Mouse (Mus musculus): ENCODE results near the gene Pgs1. TPM values are rescaled to one million over a fixed set of nuclear protein-coding genes. Genes with fewer than 3 reads are reported as not detected.
A peak's percentile ranks its signal among the peaks of the same experiment; 100 is the strongest.

Pgs1 gene
- polyA plus RNA-seq, 1 experiment from 2014 or later, result 37.5 TPM

- no peak overlapping the region for H3K9ac ChIP-seq (ENCODE audit: low read depth, low read length)
- H3K4me1 ChIP-seq (ENCODE audit: control insufficient read depth, insufficient read depth, low read length), result peaks cover 32% of the 10 kb centered on the region
- H3K36me3 ChIP-seq (ENCODE audit: control insufficient read depth, insufficient read depth, low read length), result peaks cover 75% of the 10 kb centered on the region
- peak overlapping the region; percentile 80 for H3K27ac ChIP-seq (ENCODE audit: low read depth, low read length)
- H3K4me2 ChIP-seq (replicated peaks; ENCODE audit: low read depth, low read length), result no peak overlapping the region
- no peaks in the 10 kb centered on the region for H3K9me3 ChIP-seq (ENCODE audit: control insufficient read depth, low read length)
- no peak overlapping the region for H3K4me3 ChIP-seq (ENCODE audit: low read length)
- H3K27me3 ChIP-seq (ENCODE audit: control insufficient read depth, insufficient read depth, low read length), result no peaks in the 10 kb centered on the region
- ATAC-seq (ENCODE audit: low FRiP score, low TSS enrichment), result no peak
- 87% methylated on average over 14 of the region's 14 CpGs for WGBS
Measured at GRCm38 (mm10) chr11:118003176-118003575, 17.1 kb downstream of the Pgs1 start.

DNA sequence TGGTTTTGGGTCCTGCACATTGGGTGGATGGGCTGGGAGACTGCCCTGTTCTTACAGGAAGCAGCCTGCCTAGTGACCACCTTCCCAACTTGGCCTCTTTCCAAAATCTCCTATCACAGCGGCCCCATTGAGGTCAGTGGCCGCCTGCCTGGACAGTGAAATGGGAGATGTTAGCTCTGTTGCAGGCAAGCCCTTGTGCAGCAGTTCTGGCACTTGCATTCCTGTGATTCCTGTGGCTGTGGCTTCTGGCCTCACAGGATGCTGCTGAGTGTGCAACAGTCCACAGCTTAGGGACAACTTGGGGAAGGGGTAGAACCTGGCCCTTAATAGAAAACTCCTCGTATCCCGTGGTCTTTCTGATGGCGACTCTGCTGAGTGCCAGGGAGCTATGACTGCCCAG lies 17.6 kb downstream of the Pgs1 start:
- Histone ChIP-seq H3K4me2 (replicated peaks; ENCODE audit: low read depth, low read length) (no peak overlapping the region), H3K36me3 (ENCODE audit: control insufficient read depth, insufficient read depth, low read length) (peaks cover 71% of the 10 kb centered on the region), H3K4me3 (ENCODE audit: low read length) (no peak overlapping the region), H3K9me3 (ENCODE audit: control insufficient read depth, low read length) (no peaks in the 10 kb centered on the region), H3K4me1 (ENCODE audit: control insufficient read depth, insufficient read depth, low read length) (peaks cover 37% of the 10 kb centered on the region), H3K27me3 (ENCODE audit: control insufficient read depth, insufficient read depth, low read length) (no peaks in the 10 kb centered on the region), H3K9ac (ENCODE audit: low read depth, low read length) (no peak overlapping the region), H3K27ac (ENCODE audit: low read depth, low read length) (peak overlapping the region; percentile 80)
- 56% methylated on average over 5 of the region's 5 CpGs for WGBS
- ATAC-seq (ENCODE audit: low FRiP score, low TSS enrichment), result peak; percentile 56

GRCm38 (mm10) chr11:118004217-118004616 lies 18.1 kb downstream of the Pgs1 start:
- Histone ChIP-seq H3K4me3 (ENCODE audit: low read length) (no peak overlapping the region), H3K4me2 (replicated peaks; ENCODE audit: low read depth, low read length) (no peak overlapping the region), H3K9me3 (ENCODE audit: control insufficient read depth, low read length) (no peaks in the 10 kb centered on the region), H3K36me3 (ENCODE audit: control insufficient read depth, insufficient read depth, low read length) (peaks cover 70% of the 10 kb centered on the region), H3K27me3 (ENCODE audit: control insufficient read depth, insufficient read depth, low read length) (no peaks in the 10 kb centered on the region), H3K9ac (ENCODE audit: low read depth, low read length) (no peak overlapping the region), H3K4me1 (ENCODE audit: control insufficient read depth, insufficient read depth, low read length) (peaks cover 42% of the 10 kb centered on the region), H3K27ac (ENCODE audit: low read depth, low read length) (peak overlapping the region; percentile 80)
- ATAC-seq (ENCODE audit: low FRiP score, low TSS enrichment), result peak; percentile 59
- whole genome bisulfite sequencing, result 40% methylated on average over 5 of the region's 5 CpGs

GRCm38 (mm10) chr11:118007460-118008143 lies 21.5 kb downstream of the Pgs1 start:
- WGBS, result 61% methylated on average over 8 of the region's 8 CpGs
- H3K4me3 ChIP-seq (ENCODE audit: low read length), result no peak overlapping the region
- H3K27ac ChIP-seq (ENCODE audit: low read depth, low read length), result no peak overlapping the region
- H3K27me3 ChIP-seq (ENCODE audit: control insufficient read depth, insufficient read depth, low read length), result no peaks in the 10 kb centered on the region
- H3K9me3 ChIP-seq (ENCODE audit: control insufficient read depth, low read length), result no peaks in the 10 kb centered on the region
- no peak for ATAC-seq (ENCODE audit: low FRiP score, low TSS enrichment)
- peaks cover 47% of the 10 kb centered on the region for H3K36me3 ChIP-seq (ENCODE audit: control insufficient read depth, insufficient read depth, low read length)
- no peak overlapping the region for H3K4me2 ChIP-seq (replicated peaks; ENCODE audit: low read depth, low read length)
- peaks cover 50% of the 10 kb centered on the region for H3K4me1 ChIP-seq (ENCODE audit: control insufficient read depth, insufficient read depth, low read length)
- 0 out of 2 replicates have a peak overlapping the region, but pooled peaks have one; percentile 23 for H3K9ac ChIP-seq (ENCODE audit: low read depth, low read length)

GRCm38 (mm10) chr11:118008144-118008805 lies 22.2 kb downstream of the Pgs1 start:
- no peak for ATAC-seq (ENCODE audit: low FRiP score, low TSS enrichment)
- peaks cover 42% of the 10 kb centered on the region for H3K36me3 ChIP-seq (ENCODE audit: control insufficient read depth, insufficient read depth, low read length)
- 49% methylated on average over 5 of the region's 5 CpGs for WGBS

DNA sequence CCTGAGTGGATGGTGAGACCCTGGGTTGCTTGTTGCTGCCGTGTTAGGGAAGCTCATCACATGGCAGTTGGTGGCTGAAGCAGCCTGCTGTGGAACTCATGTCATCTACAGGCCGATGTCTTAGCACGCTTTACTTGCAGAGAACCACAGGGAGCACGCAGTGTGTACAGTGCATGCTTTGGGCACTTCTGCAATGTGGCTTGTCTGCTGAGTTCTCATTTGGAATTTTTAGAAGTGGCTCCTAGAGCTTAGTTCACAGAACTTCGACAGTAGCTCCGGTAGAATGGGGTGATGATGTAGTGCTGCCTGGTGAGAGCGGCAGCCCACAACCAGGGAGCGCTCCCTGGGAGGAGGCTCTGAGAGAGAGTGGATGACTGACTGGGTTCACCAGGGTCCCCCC lies 22.8 kb downstream of the Pgs1 start:
- H3K4me3 ChIP-seq (ENCODE audit: low read length), result no peak overlapping the region
- no peak overlapping the region for H3K9ac ChIP-seq (ENCODE audit: low read depth, low read length)
- peaks cover 37% of the 10 kb centered on the region for H3K36me3 ChIP-seq (ENCODE audit: control insufficient read depth, insufficient read depth, low read length)
- no peak overlapping the region for H3K27ac ChIP-seq (ENCODE audit: low read depth, low read length)
- no peak for ATAC-seq (ENCODE audit: low FRiP score, low TSS enrichment)
- H3K4me2 ChIP-seq (replicated peaks; ENCODE audit: low read depth, low read length), result no peak overlapping the region
- H3K9me3 ChIP-seq (ENCODE audit: control insufficient read depth, low read length), result no peaks in the 10 kb centered on the region
- WGBS, result 79% methylated on average over 8 of the region's 8 CpGs
- H3K27me3 ChIP-seq (ENCODE audit: control insufficient read depth, insufficient read depth, low read length), result no peaks in the 10 kb centered on the region
- H3K4me1 ChIP-seq (ENCODE audit: control insufficient read depth, insufficient read depth, low read length), result peaks cover 40% of the 10 kb centered on the region

More at GRCm38 (mm10) chr11:118008144-118008805, 22.2 kb downstream of the Pgs1 start:
- H3K4me2 ChIP-seq (replicated peaks; ENCODE audit: low read depth, low read length), result no peak overlapping the region
- no peak overlapping the region for H3K27ac ChIP-seq (ENCODE audit: low read depth, low read length)
- no peaks in the 10 kb centered on the region for H3K9me3 ChIP-seq (ENCODE audit: control insufficient read depth, low read length)
- H3K4me3 ChIP-seq (ENCODE audit: low read length), result no peak overlapping the region
- H3K27me3 ChIP-seq (ENCODE audit: control insufficient read depth, insufficient read depth, low read length), result no peaks in the 10 kb centered on the region
- H3K4me1 ChIP-seq (ENCODE audit: control insufficient read depth, insufficient read depth, low read length), result peaks cover 46% of the 10 kb centered on the region
- no peak overlapping the region; the same call in 1 of the 2 replicates for H3K9ac ChIP-seq (ENCODE audit: low read depth, low read length)

DNA sequence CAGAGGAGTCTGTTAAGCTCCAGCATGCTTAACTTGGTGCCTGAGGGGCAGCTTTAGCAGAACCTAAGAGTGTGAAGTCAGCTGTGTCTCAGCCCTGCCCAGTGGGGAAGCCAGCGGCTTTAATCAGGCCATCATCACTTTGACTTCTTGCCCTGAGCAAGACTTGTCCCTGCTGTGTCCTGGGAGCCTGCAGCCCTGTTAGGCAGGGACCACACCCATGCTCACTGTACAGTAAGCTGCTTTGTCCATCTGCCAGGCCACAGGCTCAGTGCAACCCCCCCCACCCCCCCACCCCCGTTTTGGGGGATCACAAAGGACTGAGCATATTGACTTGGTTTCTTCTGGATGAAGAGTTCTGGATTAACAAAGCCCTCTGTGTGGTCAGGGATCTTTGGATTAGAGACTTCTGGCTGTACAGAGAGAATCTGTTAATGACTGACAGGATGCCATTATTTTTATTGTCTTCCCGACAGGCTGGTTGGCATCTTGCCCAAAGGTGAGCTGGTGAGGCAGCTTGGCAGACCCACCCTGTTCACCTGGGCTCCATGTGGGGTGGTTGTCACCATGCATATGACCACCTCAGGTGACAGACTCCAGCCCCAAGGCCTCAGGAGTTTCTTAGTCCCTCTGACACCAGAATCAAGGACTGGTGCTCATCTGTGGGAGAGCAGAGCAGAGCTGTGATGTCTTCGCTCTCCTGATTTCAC lies 23.9 kb downstream of the Pgs1 start:
- H3K9ac ChIP-seq (ENCODE audit: low read depth, low read length), result peak overlapping the region; percentile 40; the same call in 1 of the 2 replicates
- no peak overlapping the region for H3K4me2 ChIP-seq (replicated peaks; ENCODE audit: low read depth, low read length)
- peaks cover 36% of the 10 kb centered on the region for H3K36me3 ChIP-seq (ENCODE audit: control insufficient read depth, insufficient read depth, low read length)
- H3K4me3 ChIP-seq (ENCODE audit: low read length), result no peak overlapping the region
- WGBS, result 51% methylated on average over 4 of the region's 4 CpGs
- no peak for ATAC-seq (ENCODE audit: low FRiP score, low TSS enrichment)
- H3K27ac ChIP-seq (ENCODE audit: low read depth, low read length), result no peak overlapping the region
- peaks cover 30% of the 10 kb centered on the region for H3K4me1 ChIP-seq (ENCODE audit: control insufficient read depth, insufficient read depth, low read length)
- H3K9me3 ChIP-seq (ENCODE audit: control insufficient read depth, low read length), result no peaks in the 10 kb centered on the region
- no peaks in the 10 kb centered on the region for H3K27me3 ChIP-seq (ENCODE audit: control insufficient read depth, insufficient read depth, low read length)

- Histone ChIP-seq H3K27me3 (ENCODE audit: control insufficient read depth, insufficient read depth, low read length) (no peaks in the 10 kb centered on the region), H3K27ac (ENCODE audit: low read depth, low read length) (no peak overlapping the region), H3K4me3 (ENCODE audit: low read length) (no peak overlapping the region), H3K4me1 (ENCODE audit: control insufficient read depth, insufficient read depth, low read length) (peaks cover 23% of the 10 kb centered on the region), H3K9me3 (ENCODE audit: control insufficient read depth, low read length) (no peaks in the 10 kb centered on the region), H3K4me2 (replicated peaks; ENCODE audit: low read depth, low read length) (no peak overlapping the region), H3K9ac (ENCODE audit: low read depth, low read length) (no peak overlapping the region), H3K36me3 (ENCODE audit: control insufficient read depth, insufficient read depth, low read length) (peaks cover 19% of the 10 kb centered on the region; the same call in 1 of the 2 replicates)
- ATAC-seq (ENCODE audit: low FRiP score, low TSS enrichment), result no peak
- WGBS, result 82% methylated on average over 1 of the region's 1 CpGs
Measured at GRCm38 (mm10) chr11:118012595-118012994, 26.5 kb downstream of the Pgs1 start.

DNA sequence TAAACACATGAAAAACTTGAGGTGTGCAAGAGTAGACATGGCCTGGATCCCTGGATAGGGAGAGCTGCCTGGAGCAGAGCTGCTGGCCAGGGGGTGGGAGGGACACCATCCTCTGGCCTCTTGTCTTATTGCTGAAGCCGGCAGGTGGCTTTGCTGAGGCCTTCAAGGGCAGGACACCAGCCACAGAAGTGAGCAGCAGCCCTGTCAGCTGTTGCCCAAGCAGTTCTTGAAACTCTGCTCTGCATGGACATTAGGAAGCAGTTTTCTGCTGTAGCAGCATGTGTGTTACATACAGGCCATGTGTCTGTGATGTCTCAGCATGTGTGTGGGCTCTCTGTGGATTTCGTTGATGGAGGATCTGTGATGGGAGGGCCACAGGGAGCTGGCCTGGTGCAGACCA lies 27.2 kb downstream of the Pgs1 start:
- no peaks in the 10 kb centered on the region for H3K9me3 ChIP-seq (ENCODE audit: control insufficient read depth, low read length)
- H3K27me3 ChIP-seq (ENCODE audit: control insufficient read depth, insufficient read depth, low read length), result no peaks in the 10 kb centered on the region
- H3K9ac ChIP-seq (ENCODE audit: low read depth, low read length), result no peak overlapping the region
- WGBS, result 75% methylated on average over 2 of the region's 2 CpGs
- H3K4me3 ChIP-seq (ENCODE audit: low read length), result no peak overlapping the region
- ATAC-seq (ENCODE audit: low FRiP score, low TSS enrichment), result no peak
- peaks cover 25% of the 10 kb centered on the region; the same call in 1 of the 2 replicates for H3K36me3 ChIP-seq (ENCODE audit: control insufficient read depth, insufficient read depth, low read length)
- no peak overlapping the region for H3K27ac ChIP-seq (ENCODE audit: low read depth, low read length)
- H3K4me2 ChIP-seq (replicated peaks; ENCODE audit: low read depth, low read length), result no peak overlapping the region
- H3K4me1 ChIP-seq (ENCODE audit: control insufficient read depth, insufficient read depth, low read length), result peaks cover 17% of the 10 kb centered on the region

Data from kidney, embryonic 14.5 days (tissue).